Mouse (Mus musculus): ENCODE data around the gene Snrnp48. TPM values are rescaled to one million over a fixed set of nuclear protein-coding genes. Genes with fewer than 3 reads are reported as not detected.

Snrnp48 gene
- 10 to 100 TPM; 21.6 to 23.4 TPM for total RNA-seq (2021)

GRCm38 (mm10) chr13:38204702-38205482 is at the start of gene Snrnp48:
Gene Snrnp48 (plus strand): TSS chr13:38204938.
- intact Hi-C loops (cut with DNase I) = loop anchor here (5.0 kb wide), 1 partner anchor 143 kb away; no protein-coding TSS in a partner anchor
- peak; percentile 86 for DNase-seq

GRCm38 (mm10) chr13:38155523-38155922 is 49.2 kb upstream of the Snrnp48 start:
- intact Hi-C loops (cut with DNase I) = no loop called here
- DNase-seq = no peak

- intact Hi-C loops (cut with DNase I) = no loop called here
Measured at GRCm38 (mm10) chr13:38157635-38158034, 47.1 kb upstream of the Snrnp48 start.

GRCm38 (mm10) chr13:38162002-38162401 is 42.7 kb upstream of the Snrnp48 start:
- intact Hi-C loops (cut with DNase I) = no loop called here
- DNase-seq = no peak

More at GRCm38 (mm10) chr13:38157635-38158034, 47.1 kb upstream of the Snrnp48 start:
- no peak for DNase-seq

GRCm38 (mm10) chr13:38162668-38163067 is 42.1 kb upstream of the Snrnp48 start:
- intact Hi-C loops (cut with DNase I) = no loop called here
- peak; percentile 73 for DNase-seq

GRCm38 (mm10) chr13:38164932-38165331 is 39.8 kb upstream of the Snrnp48 start:
- intact Hi-C loops (cut with DNase I) = no loop called here
- peak; percentile 59 for DNase-seq

GRCm38 (mm10) chr13:38167056-38167455 is 37.7 kb upstream of the Snrnp48 start:
- intact Hi-C loops (cut with DNase I) = no loop called here
- no peak for DNase-seq

- intact Hi-C loops (cut with DNase I) = no loop called here
- no peak for DNase-seq
Measured at GRCm38 (mm10) chr13:38170707-38171144, 34.0 kb upstream of the Snrnp48 start.

- intact Hi-C loops (cut with DNase I) = no loop called here
- DNase-seq = no peak
Measured at GRCm38 (mm10) chr13:38193406-38193805, 11.3 kb upstream of the Snrnp48 start.

- intact Hi-C loops (cut with DNase I) = no loop called here
- no peak for DNase-seq
Measured at GRCm38 (mm10) chr13:38201413-38201812, 3.3 kb upstream of the Snrnp48 start.

GRCm38 (mm10) chr13:38204171-38204570 is 567 bp upstream of the Snrnp48 start:
- DNase-seq = no peak
- intact Hi-C loops (cut with DNase I) = no loop called here

- intact Hi-C loops (cut with DNase I) = loop anchor here (10.0 kb wide), 1 partner anchor 394 kb away; no protein-coding TSS in a partner anchor
- DNase-seq = no peak
Measured at GRCm38 (mm10) chr13:38211122-38211521, 6.4 kb downstream of the Snrnp48 start.

GRCm38 (mm10) chr13:38218686-38219085 is 13.9 kb downstream of the Snrnp48 start:
- no peak for DNase-seq
- intact Hi-C loops (cut with DNase I) = loop anchor here (10.0 kb wide), 1 partner anchor 386 kb away; no protein-coding TSS in a partner anchor

- intact Hi-C loops (cut with DNase I) = no loop called here
- no peak for DNase-seq
Measured at GRCm38 (mm10) chr13:38220331-38220730, 15.6 kb downstream of the Snrnp48 start.

- intact Hi-C loops (cut with DNase I) = no loop called here
- DNase-seq = no peak
Measured at GRCm38 (mm10) chr13:38230177-38230821, 25.6 kb downstream of the Snrnp48 start.

GRCm38 (mm10) chr13:38232411-38232810 is 27.7 kb downstream of the Snrnp48 start:
- intact Hi-C loops (cut with DNase I) = no loop called here
- no peak for DNase-seq

- intact Hi-C loops (cut with DNase I) = no loop called here
- DNase-seq = no peak
Measured at GRCm38 (mm10) chr13:38232856-38233625, 28.3 kb downstream of the Snrnp48 start.

- no peak for DNase-seq
- intact Hi-C loops (cut with DNase I) = no loop called here
Measured at GRCm38 (mm10) chr13:38234651-38235050, 29.9 kb downstream of the Snrnp48 start.

GRCm38 (mm10) chr13:38235370-38235769 is 30.6 kb downstream of the Snrnp48 start:
- intact Hi-C loops (cut with DNase I) = no loop called here

GRCm38 (mm10) chr13:38248151-38248550 is 43.4 kb downstream of the Snrnp48 start:
- intact Hi-C loops (cut with DNase I) = no loop called here
- no peak for DNase-seq

More at GRCm38 (mm10) chr13:38235370-38235769, 30.6 kb downstream of the Snrnp48 start:
- DNase-seq = no peak

GRCm38 (mm10) chr13:38251226-38251625 is 46.5 kb downstream of the Snrnp48 start:
- no peak for DNase-seq
- intact Hi-C loops (cut with DNase I) = no loop called here
